Mouse (Mus musculus) heart, adult 2 months (tissue): ENCODE measurements at regions not wholly inside any gene's neighbourhood (a gene's known extent, or its start where the extent isn't known, plus 50 kb on each side); places are given as distances from the start of the nearest gene placed in this dataset.

Source experiments
- CTCF ChIP-seq: fragments of 200-600 bp; IDR thresholded peaks from 2 replicates; pipeline ENCODE4 v1.8.1; 2022; ENCODE audit warnings: antibody characterized with exemption, mild to moderate bottlenecking, moderate library complexity
- EP300 ChIP-seq: fragments of 200-500 bp; IDR thresholded peaks from 2 replicates; pipeline ENCODE4 v1.6.1; 2011; ENCODE audit warnings: low read depth, low read length, control low read depth; ENCODE audit not compliant: insufficient read depth
- POLR2A ChIP-seq: fragments of 200-500 bp; IDR thresholded peaks from 2 replicates; pipeline ENCODE4 v1.6.1; 2011; ENCODE audit warnings: mild to moderate bottlenecking, low read depth, low read length, control low read depth; ENCODE audit not compliant: insufficient read depth

- no peak for TF ChIP-seq CTCF
- TF ChIP-seq POLR2A: no peak
- TF ChIP-seq EP300: no peak
Measured at GRCm38 (mm10) chr2:167751585-167751984, 62.0 kb upstream of the Tmem189 start.
